Mouse (Mus musculus): ENCODE results near the gene Mctp1.

The Mctp1 gene

DNA sequence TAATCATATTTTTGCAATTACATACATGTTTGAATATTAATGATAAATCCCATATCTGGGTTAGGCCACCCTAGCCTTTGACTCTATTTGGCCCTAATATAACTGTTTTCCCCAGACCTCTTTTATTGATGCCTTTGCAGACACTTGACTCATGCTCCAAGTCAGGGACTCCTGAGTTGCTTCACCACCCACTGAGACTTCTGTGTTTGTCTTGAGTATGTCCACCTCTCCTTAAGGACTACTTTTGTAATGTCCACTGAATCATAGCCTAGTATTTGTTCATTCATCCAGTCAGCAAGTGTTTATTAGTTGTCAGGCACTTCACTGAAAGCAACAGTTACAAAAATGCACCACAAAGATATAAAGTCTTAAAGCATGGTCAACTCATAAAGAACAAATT is 235.8 kb downstream of the Mctp1 start:
- DNase-seq (ENCODE audit: low read depth) = no peak

DNA sequence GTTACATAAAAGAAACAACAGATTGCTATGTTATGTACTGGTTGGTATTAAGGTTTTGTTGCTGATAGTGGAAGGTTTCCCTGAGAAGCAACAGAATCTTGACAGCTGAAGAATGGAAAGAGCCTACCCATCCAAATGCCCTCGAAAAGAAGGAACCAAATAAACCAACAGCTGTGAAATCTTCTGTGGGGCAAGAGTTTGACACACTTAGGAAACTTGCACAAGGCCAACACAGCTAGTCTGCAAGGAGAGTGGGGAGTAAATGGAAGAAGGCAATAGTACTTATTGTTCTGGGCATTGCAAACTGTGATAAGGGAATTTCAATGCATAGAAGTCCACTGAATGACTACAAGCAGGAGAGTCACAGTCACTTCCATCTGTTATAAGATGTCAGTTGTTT is 236.2 kb downstream of the Mctp1 start:
- DNase-seq (ENCODE audit: low read depth) = no peak

DNA sequence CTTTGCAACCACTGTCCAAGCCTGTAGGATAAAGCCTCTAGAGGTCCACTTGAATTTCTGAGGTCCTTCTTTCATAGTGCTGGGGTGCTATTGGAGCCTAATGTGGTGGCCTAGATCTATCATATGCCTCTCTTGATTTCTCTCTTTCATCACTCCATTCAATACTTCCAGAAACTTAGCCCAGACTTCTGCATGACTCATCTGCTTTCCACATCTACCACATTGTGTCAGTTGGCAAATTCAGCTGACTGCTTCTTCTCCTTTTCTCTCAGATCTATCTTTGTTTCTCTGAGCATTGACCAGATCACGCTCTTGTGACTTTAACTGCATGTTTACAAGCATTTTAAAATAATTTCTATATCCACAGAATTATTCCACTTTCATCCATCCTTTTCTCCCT is 249.4 kb downstream of the Mctp1 start:
- DNase-seq (ENCODE audit: low read depth) = no peak

DNA sequence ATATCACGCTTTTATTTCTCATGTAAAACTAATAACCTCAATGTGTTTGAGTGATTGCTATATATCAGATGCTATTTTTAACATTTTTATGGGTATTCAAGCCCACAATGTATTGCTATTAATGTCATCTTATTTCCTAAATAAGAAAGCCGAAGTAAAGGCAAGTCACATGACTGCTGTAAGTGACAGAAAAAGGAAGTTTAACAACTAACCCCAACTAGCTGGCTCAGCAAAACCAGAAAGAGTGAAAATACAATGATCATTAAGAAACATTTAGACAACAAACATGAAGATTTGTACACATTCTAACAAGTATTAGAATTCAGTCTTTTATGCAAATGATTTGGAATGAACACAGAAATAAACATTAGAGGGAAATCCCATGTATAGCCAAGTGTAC is 253.9 kb downstream of the Mctp1 start:
- no peak for DNase-seq (ENCODE audit: low read depth)

DNA sequence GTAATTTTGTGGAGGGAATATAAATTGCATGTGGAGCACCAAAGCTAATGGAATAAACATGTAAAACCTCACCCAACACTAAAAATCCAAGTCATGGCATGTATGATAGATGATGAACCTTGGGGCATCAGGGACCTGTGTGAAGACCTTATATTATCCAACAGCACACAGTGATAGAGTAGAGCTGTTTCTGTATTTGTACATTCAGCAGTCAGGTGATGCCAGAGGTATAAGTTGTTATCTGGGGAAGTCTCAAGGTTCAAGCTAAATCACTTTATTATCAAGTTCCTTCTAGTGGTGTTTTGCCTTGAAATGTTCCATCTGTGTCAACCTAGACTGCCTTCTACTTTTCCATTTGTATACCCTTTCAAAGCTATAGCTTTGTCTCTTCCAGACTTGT is 275.2 kb downstream of the Mctp1 start:
- DNase-seq (ENCODE audit: low read depth) = no peak

DNA sequence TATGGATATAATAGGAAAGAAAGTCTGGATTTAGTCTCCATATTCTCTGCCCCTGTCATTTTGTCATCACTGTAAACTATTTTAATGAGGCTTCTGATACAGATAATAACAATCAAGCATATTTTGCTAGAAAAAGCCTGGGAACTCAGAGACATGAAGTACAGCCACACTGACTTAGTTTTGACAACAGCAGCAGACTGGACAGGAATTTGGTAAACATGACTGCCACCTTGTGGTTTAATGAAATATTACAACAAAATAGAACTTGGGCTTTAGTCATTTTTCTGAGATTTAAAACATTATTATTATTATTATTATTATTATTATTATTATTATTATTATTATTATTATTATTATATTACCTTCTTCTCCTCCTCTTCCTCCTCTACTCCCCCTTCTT is 297.0 kb downstream of the Mctp1 start:
- DNase-seq (ENCODE audit: low read depth) = peak; percentile 51

DNA sequence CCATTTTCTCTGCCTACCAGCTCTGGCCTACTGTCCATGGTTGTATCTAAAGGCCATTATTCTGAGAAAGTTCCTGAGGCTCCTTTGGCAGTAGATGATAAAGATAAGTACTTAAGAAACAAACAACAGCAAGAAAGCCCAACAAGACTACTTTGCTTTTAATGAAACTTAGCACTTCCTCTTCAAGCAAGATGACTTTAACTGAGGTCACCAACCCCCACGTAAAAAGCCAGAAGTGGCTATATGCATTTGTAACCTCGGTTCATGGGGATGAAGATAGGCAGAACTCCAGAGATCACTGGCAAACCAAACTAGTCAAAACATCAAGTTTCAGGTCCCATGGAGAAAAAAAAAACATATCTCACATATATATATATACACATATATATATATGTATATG is 305.0 kb downstream of the Mctp1 start:
- DNase-seq (ENCODE audit: low read depth) = no peak

DNA sequence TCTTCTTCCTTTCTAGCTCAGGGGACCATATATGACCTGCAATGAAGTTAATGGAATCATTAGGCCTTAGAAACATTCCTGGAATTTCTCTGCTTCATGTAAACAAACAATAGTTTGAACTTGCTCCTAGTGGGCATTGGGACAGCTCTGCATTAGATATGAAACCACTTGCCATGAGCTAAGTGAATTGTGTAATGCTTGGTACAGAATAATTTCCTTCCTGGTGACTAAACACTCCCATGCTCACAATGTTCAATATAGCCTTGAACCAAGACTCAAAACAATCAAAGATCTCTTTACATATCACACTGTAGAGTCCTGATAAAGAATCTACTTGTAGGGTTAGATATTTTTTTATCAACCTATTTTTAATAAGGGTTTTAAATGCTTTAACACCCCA is 305.8 kb downstream of the Mctp1 start:
- DNase-seq (ENCODE audit: low read depth) = no peak

DNA sequence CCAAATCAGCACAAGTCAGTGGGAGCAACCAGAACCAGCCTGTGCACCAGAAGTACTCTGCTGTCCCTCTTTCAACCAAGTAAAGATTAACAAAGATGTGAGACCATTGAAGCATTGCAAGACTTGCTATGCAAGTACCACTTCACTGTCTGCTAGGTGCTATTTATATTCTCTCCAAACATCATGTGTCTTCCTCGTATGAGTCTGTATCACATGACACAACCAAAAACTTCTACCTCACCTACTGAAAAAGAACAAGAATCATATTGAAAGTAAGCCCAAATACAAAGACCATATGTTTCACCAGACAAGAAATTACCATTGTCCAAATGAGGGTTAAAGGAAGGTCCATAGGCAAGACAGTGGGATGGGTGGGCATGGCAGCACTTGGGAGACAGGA is 306.4 kb downstream of the Mctp1 start:
- DNase-seq (ENCODE audit: low read depth) = no peak

DNA sequence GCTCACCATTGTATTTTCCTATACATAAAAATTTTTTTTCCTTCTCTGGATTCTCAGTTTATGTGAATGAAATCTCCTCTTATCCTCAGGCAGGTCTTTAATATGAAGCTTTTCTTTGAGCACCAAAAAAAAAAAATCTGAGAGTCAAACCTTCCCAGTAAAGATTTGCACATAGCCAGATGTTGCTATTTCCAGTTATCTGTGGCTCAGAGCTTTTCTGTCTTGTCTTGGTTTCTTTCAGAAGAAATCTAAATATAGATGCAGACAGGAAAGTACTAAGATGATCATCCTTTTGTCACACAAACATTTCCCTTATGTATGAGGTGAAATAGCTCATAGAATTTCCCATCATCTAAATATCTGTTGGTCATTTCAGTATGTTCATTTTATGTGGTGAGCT is 349.7 kb downstream of the Mctp1 start:
- DNase-seq (ENCODE audit: low read depth) = no peak

DNA sequence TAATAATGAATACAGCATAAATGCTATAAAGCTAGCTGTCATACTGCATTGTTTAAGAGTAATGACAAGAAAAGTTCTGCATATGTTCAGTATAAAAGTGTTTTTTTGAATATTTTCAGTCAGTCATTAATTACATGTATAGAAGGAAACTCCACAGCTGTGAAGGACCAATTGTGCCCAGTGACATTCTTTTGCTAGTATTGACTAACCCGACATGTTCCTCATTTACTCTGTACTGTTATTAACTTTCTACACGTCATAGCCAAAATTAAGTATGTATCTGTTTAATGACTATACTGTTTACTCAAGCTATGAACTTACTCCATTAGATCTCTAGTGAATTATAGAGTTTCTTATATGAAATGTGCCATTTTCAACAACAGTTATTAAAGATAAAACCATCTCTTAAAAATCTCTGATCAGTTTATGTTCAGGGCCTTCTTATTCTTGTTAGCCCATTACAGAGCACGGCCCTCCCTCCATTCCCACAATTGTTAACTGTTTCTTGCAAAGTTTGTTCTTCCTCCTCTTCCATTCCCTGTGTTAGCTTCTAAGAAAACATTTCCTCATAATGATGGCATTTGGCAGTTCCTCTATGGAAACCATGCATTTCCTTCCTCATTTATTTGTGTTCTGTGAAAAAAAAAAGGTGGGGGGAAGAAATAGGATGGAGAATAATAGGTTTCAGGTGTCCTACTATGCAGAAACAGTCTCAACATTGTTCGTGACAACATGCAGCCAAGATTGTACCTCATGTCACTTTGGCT is 366.5 kb downstream of the Mctp1 start:
- DNase-seq (ENCODE audit: low read depth) = no peak

DNA sequence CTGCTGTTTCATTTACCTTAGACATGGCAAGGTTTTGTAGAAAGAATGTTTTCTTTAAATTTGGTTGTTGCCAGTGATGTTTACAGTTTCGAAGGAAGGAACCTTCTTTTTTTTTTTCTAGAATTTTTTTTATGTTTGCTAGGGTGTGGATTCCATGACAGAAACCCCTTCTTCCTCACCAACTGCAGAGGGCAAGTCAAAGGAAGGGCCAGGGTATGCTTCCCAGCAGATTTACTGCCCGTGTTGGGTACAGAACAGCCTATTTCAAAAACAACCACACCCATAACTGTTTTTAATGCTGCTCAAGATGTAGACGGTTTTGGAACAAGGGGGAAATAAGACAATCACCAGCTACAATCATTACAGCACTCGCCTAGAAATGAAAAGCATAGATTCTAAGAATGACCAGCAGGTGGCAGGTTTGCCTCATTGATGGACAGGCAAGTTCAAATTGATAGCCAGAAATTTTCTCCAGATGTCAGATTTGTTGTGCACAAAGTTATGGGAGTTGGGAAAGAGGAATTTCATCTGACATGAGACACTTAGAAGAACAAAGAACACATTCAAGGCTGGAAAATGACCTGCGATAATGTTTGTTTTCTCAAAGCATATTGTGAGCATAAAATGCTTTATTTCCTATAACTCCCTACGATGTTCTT is 375.6 kb downstream of the Mctp1 start:
- peak; percentile 36 for DNase-seq (ENCODE audit: low read depth)

DNA sequence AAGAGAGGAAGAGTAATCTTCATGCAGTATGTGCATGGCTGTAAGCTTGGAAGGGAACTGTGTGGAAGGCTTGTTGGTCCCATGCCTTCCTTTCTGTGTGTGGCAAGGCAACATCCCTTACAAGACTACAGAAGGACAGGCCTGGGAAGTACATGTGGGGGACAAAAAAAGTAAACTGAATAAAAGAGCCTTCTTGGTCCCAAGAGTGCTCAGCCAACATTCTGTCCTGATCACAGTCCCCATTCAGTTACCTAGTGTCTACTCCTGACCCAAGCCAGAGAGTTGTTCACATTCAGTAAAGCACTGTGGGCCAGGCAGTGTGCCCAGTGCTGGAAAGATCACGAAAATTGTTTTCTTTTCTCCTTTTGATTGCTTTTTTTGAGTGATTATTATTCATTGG is 415.3 kb downstream of the Mctp1 start:
- no peak for DNase-seq (ENCODE audit: low read depth)

DNA sequence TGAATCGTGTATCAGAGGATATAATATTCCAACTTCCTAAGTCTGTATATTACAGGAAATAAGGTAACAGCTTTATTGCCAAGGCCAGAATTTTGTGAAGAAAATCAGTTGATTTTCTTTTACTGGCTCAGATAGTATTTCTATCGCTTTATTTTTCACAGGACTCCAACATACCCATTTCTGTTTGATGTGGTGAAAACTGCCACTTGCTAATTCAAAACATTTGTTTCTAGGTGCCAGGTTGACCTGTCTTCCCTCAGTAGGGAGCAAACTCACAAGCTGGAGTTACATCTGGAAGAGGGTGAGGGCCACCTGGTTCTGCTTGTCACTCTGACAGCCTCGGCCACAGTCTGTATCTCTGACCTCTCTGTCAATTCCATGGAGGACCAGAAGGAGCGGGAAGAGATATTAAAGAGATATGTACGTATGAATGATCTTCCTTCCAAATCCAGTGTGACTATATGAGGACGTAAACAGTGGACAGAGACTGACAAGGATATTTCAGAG is 416.8 kb downstream of the Mctp1 start:
- no peak for DNase-seq (ENCODE audit: low read depth)

DNA sequence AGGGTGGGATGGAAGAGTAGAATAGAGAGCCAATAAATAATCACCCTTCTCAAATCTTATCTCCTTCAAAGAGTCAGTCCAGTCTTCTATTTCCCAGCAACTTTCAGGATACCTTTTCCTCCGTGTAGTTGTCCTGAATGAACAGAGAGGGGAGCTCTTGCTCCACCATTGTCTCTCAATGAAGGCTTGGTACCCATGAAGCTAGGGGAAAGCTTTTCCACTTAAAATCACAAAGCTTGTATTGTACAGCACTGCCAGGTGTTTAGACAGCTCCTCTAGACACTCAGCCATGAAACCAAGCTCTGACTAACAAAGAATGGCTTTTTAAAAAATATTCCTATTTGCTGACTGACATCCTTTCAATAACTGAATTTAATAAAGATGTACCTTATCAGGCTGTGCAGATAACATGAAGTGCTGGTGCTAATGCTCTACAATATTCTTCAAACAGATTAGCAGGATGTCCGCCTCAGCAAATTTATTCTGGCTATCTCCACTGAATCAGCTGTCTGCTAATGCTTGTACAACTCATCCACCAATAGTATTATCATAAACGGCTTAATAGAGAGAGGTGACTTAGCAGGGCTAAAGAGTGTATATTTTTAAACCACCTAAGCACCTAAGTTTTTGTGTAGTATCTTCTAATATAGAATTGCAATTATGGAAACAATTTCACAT is 417.9 kb downstream of the Mctp1 start:
- DNase-seq (ENCODE audit: low read depth) = no peak

DNA sequence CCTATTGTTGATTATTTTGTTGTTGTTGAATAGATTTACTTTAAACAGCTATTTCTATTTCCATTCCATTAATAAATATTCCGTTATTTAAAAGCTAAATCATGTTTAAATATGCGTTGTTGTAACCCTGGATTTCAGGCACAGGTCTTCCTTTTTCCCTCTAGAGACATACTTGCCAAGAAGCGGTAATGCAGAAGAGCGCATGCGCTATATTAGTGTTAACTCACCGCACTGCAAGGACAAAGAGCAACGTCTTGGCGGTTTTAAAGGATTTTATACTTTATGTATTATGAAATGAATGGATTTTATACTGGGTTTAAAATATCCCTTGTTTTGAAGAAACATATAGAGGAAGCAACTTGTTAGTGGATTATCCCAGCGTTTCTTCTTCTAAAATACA is 418.6 kb downstream of the Mctp1 start:
- no peak for DNase-seq (ENCODE audit: low read depth)

DNA sequence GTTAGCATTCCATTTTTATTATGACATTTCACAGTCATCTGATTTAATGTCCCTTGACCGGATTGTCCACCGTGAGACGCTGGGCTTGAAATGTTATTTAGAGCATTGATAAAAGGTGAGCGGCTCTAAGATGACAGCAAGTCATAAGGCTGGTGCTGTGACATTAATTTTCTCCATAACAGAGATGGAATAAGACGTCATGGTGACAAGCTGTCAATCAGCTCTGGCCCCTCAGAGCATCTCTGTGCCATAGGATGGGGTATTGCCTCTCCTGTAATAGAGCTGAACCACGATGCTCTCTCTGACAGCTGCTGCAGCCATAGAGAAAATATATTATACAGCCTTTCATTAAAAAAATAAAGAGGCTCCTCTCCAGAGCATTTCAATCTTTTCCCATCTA is 419.5 kb downstream of the Mctp1 start:
- no peak for DNase-seq (ENCODE audit: low read depth)

DNA sequence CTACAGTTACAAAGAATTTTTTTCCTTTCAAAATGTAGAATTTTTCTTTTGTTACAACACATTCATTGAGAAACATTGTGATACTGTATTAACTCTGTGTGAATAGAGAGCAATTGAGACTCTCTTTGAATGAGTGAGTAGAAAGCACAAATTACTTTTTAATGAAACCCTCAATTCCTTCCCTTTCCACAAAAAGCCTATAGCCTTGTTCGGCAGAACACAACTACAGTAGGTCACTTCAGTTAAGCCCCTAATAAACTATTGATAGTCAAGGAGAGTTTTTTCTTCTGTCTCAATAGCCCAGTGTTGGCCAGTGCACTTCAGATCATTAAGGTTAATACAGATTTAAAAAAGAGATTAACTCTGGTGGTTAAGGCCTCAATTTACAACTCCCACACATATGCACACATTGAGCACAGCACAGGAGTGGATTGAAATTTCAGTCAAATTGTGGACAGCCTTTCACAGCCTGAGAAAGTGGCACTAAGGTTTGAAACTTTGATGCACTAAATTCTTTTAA is 424.6 kb downstream of the Mctp1 start:
- DNase-seq (ENCODE audit: low read depth) = no peak

DNA sequence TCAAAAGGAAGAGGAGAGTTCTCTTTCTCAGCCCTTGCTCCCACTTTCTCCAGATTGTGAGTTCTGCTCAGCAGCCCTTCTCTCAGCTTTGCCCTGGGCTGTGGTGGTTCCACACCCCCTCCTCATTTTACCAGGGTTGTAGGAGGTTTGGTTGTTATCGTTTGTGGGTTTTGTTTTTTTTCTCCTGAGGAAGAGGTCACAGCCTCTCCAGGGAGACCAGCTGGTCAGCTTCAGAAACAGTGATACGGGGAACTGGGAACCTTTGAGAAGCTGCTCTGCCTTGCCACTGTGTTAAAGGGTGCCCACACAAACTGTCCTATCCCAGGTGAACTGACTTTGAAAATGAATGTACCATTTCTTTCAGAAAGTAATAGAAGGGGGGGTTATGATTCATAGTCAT is 425.5 kb downstream of the Mctp1 start:
- DNase-seq (ENCODE audit: low read depth) = no peak

DNA sequence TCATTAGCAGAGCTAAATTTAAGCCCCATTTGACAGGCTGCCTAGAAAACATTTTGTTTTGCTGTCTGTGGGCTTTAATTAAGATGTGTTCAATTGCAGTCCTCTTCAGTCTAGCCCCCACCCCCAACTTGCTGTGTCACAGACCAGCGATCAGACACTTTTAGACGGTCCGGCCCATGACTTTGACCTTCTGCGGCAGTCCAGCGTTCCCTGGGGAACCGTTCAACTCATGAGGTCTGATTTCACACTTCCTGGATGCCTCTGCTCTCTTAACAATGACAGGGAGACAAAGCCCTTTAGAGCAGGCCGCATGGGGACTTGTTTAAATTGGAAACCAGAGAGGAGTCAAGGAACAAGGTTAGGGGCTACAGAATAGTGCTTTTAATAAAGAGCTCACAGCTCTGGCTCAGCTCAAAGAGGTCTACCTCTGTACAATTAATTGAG is 426.2 kb downstream of the Mctp1 start:
- DNase-seq (ENCODE audit: low read depth) = no peak

DNA sequence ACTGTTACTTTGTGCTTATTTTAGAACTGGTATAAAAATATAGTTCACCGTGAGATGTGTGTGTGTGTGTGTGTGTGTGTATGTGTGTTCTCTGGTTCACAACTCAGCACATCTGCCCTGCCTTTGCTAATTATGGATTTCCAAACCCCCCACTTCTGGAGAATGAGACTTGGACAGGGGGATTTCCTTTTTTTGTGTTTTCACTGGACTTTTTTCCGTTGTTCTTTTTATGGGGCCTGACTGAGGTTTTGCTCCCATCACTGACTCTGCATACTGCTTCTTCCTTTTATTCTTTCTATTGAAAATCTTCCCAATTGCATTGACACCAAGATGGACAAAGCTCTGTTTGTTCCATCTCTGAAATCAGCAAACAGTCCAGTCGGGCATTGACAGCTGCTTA is 438.7 kb downstream of the Mctp1 start:
- DNase-seq (ENCODE audit: low read depth) = no peak

DNA sequence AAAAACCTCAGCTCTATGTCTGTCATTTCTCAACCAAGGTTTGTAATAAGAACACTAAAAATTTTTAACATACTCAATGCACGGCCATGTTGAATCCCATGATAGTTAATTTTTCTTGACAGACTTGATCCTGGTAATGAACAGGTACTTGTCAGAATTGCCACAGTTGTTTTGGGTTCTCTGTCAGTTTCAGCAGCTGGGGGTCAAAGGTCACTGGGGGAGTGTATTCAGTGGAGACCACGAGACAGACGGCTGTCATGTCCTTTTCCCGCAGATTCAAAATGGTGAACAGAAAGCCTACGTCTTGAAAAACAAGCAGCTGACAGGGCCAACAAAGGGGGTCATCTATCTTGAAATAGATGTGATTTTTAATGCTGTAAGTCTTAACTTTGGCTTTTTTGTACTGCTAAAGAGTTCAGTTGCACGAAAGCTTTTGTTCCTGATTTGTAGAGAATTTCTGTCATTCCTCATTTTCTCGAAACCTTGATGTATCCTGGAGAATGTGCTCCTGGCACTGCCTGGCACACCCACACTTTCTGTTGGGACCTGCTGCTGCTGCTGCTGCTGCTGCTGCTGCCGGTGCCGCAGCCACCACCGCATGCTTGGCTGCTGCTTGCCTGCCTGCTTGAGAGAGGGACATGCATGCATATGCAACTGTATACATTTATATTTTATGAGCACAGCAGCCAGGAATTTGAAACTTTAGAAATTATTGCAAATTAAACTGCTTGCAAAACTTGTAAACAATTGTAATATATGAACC is 440.8 kb downstream of the Mctp1 start:
- DNase-seq (ENCODE audit: low read depth) = no peak
